Mouse (Mus musculus): ENCODE data around the gene Slc5a4a.

Gene Slc5a4a

DNA sequence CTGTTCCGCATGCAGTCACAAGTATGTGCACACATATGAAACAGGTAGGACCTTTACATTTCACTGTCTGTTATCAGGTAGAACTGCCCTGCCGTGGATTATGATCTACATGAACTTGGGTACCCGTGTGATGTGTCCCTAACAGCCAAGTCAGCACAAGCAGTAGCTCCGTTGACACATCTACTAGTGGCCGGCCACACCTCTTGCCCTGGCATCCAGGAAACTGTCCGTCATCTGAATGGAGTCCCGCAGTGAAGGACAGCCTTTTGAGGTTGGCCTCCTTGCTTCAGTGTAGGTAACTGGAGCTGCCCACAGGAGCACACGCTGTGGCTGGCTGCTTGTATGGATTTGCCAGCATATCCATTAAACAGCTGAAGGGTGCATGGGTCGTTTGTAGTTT lies 71.0 kb downstream of the Slc5a4a start:
- DNase-seq (ENCODE audit: low read depth), result no peak

DNA sequence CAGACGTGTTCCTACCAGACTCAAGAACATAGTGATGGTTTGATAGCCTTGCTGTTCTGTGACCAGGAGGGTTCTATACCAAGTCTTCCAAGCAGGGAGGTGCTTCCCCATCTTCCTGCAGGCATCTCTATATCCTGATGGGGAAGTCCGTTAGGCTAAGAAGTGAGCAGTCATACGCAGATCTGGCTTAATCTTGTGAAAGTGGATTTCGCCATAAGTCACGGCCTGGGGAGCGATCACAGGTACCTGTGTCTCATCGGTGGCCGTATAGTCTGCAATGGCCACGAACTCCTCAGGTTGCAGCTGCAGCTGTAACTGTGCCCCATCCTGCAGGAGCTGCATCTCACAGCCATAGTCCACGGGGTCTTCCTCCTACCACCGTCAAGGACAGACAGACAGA lies 78.7 kb downstream of the Slc5a4a start:
- no peak for DNase-seq (ENCODE audit: low read depth)

DNA sequence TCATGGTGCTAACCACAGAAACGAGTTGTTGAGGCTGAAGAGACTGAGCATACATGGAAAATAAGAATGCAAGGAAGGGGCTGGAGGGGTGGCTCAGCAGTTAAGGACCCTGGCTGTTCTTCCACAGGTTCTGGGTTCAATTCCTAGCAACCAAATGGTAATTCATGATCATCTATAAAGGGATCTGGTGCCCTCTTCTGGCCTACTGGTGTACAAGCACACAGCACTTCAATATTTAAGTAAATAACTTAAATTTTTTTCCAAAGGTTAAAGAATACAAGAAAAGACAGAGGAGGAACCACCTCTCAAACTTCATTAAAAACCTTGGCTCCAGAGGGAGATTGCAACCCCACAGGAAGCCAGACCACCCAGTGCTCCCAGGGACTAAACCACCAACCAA lies 82.4 kb downstream of the Slc5a4a start:
- DNase-seq (ENCODE audit: low read depth), result peak; percentile 29

DNA sequence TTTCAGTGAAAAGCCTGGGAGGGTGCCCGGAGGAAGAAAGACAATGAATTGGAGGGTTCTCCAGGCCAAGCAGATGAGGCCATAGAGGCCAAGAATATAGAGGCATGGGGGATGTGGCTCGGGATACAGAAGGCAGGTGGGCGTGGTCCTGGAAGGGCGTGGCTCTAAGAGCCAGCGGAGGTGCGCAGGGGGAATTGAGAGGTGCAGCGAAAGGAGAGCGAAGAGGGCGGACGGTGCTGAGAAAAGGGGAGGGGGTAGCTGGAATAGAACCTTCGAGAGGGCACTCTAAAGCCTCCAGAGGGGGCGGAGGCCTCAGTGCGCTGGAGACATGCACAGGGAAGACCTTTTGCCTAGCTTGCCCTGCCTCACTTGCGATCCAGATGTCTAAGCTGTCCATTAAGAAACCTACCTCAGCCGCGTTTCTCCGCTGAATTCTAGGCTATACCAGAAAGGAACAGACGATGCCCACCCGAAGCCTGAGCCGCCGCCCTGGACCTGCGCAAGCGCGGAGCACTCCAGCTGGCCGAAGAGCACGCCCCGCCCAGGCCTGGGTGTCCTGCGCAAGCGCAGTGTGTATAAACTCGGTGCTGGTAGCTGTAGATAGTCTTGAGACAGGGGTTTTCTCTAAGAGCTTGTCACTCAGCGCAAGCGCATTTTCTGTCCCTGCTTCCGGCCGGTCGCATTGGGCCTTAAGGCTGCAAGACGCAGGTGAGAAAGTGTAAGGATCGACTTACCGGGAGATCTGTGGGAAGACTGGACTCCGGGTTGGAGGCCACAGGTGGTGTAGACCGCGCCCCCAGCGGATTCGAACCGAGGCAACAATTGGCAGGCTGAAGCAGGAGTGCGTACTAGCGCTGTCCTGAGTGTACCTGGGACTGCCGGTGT lies 90.3 kb downstream of the Slc5a4a start, which contains the start of gene Prmt2:
Gene Prmt2, minus strand, starts transcription at position 525 of the 885 bp plus-strand sequence.
- DNase-seq (ENCODE audit: low read depth), result peak; percentile 95

Data from induced T-regulatory cell, adult 2 months (primary cell).